Mouse (Mus musculus) left cerebral cortex, adult 11 months (tissue): Measurements from ENCODE around the gene BC035947.
A peak's percentile ranks its signal among the peaks of the same experiment; 100 is the strongest.
"Not testable (repeated sequence)": the region's sequence is repeated elsewhere in the genome, so short reads cannot be mapped to it uniquely, and the experiment has no call there.

Experiments
- DNase-seq: peaks from one replicate; pipeline ENCODE4 v3.0.0; 2022; ENCODE audit warnings: low spot score

BC035947 gene

GRCm38 (mm10) chr1:78511621-78512160 lies at the start of gene BC035947:
Gene BC035947, minus strand, starts transcription at chr1:78512158.
- no peak for DNase-seq

DNA sequence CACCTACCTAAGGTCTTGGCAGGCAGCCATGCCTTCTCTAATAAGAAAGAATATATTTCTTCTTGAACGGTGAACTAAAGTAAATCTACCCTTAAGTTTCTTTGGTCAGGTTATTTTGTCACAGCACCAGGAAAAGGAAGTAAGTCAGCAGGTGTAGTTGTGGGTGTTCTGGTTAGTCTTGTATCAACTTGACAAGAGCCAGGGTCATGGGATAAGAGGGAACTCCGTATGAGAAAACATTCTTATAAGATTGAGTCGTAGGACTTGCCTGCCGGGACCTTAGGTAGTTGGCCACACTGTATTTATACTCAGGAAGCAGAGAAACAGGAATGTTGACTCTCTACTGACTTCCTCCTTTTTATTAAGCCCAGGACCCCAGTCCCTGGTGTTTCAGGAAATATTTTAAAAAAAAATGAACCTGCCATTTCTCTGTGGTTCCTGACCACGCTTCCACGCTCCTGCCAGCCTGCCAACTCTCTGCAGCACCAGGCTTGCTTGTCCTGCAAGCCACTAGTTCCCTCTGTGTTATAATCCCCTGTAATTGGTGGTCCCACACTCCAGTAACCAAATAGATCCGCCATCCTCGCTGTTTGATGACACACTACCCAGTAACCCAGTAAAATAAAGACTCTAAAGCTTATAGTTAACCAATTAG lies 42.2 kb upstream of the BC035947 start:
- DNase-seq, result no peak

DNA sequence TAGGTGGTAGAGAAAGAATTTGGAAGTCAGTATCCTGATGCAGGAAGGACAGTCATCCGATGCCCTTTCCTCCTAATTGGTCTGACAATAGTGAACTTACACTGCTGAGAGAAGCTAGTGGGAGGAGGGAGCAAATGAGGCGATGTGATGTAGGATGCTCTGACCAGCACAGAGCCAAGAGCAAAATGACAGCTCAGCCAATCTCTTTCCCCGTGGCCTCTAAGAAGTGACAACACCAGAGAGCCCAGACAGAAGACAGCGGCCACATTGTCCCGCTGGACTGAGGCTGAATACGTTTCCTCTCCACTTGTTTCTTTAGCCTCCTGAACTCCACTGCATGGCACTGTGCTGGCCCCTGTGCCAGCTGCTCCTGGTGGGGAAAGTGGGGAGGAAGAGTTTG lies 37.0 kb upstream of the BC035947 start:
- DNase-seq, result no peak

- DNase-seq, result no peak
These were observed 34.3 kb upstream of the BC035947 start for GRCm38 (mm10) chr1:78546258-78546657.

DNA sequence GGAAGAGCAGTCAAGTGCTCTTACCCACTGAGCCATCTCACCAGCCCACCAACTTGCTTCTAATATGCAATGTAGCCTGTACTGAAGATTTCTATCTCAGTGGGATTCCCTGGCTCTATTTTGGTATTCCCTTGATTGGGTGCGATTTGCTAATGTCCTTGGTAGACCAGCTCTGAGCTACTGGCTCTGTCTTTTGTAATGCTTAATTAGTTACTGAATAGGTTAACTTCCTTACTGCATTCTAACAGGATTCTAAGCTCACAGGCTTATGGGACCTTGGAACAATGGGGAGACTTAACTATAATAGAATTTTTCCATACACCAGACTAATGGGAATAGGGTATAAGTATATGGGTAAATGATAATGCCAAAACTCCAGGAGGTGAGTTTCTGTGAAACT lies 31.7 kb upstream of the BC035947 start:
- DNase-seq, result not testable (repeated sequence)

- DNase-seq, result no peak
These were observed 27.2 kb upstream of the BC035947 start for GRCm38 (mm10) chr1:78539166-78539565.

GRCm38 (mm10) chr1:78538396-78538795 lies 26.4 kb upstream of the BC035947 start:
- no peak for DNase-seq

DNA sequence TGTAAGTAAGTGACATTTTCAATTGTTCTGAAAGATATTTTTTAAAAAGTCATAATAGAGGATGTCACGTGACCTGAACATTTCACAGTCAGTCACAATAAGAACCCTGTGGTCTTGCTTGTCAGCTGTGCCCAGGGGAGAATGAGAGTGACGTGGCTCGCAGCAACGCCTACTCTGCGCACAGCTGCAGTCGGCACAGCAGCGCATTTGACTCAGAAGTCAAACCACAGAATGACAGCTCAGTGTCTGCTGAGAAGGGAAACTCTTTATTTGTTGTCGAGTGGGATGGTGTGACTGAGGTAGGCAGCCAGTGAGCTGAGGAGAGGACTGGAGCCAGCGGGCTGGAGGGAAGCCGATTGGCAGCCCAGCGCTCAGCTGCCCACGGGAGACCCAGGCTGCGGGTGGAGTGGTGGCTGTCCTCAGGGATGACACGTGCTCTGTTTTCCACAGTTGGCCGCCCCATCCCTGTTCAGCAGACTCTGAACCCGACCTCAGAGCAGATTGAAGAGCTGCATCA lies 25.6 kb upstream of the BC035947 start:
- DNase-seq, result peak; percentile 86

DNA sequence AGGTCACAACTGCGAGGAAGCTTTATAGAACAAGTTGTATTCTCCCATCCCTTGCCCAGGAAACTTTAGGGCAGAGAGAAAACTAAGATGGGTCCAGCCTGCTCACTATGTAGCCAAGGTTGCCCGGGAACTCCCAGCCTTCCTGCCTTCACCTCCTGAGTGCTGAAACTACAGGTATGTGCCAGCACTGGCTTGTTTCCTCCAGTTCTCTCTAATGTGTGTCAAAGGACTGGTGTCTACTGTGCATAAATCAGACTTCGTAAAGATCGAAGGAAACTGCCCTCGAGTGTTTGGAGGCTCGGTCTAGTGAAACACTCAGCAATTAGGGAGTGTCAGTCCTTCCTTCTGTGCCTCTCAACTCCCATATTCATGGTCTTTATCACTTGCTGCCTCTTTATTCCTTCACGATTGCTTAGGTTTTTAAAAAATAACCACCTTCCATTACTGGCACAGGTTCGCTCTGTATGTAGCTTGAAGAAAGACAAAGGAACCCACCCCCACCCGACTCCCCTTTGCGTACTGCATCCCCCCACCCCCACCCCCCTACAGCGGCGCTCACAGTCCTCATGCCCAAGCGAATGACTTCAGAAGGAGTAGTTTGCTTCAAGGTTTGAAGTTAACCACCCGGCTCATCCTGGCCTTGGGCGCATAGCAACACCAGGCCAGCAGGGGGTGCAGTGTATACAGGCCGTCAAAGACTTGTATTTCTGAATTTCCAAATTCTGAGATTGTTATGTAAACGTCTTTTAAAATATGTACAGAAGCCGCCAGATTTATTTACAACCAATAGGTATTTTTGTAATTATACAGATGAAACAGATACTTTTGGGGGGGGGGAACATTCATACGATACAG lies 24.6 kb upstream of the BC035947 start:
- peak; percentile 74 for DNase-seq

GRCm38 (mm10) chr1:78534428-78535150 lies 22.6 kb upstream of the BC035947 start:
- no peak for DNase-seq

GRCm38 (mm10) chr1:78532184-78532800 lies 20.3 kb upstream of the BC035947 start:
- no peak for DNase-seq

DNA sequence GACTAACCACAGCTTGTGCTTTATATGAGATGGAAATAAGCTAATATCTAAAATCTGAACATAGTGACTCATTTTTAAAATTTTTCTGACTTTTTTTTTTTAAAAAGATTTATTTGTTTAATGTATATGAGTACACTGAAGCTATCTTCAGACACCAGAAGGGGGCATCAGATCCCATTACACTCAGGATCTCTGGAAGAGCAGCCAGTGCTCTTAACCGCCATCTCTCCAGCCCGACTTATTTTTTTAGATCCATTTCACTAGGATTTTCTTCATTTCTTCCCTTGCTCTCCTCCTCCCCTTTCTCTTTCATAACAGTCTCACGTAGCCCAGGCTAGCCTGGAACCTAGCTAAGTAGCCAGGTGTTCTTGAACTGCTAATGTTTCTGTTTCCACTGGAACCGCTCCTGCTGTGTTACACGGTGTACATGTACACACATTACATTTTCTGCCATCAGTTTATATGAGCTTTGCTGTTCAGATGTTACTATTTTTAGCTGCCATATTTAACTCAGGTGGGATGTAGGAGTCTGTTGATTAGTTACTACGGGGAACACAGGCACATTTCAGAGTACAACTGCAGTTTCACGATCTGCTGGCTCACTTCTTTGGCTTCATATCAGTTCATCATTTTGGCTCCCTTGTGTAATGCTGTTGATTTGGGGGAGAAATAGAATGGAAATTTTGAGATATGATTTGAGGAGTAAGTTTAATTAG lies 18.7 kb upstream of the BC035947 start:
- DNase-seq, result no peak

DNA sequence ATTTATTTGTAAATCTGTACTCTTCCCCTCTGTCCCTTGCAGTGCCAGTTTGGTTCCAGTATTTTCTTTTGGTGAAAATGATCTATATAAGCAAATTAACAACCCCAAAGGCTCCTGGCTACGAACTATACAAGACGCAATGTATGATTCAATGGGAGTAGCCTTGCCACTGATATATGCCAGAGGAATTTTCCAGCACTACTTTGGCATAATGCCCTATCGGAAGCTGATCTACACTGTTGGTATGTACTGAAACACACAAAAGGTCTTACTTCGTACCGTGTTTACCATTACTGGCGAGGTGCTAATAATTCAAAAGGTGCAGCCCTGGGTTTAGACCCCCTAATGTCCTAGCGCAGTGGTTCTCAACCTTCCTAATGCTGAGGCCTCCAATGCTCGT lies 17.1 kb upstream of the BC035947 start:
- no peak for DNase-seq

DNA sequence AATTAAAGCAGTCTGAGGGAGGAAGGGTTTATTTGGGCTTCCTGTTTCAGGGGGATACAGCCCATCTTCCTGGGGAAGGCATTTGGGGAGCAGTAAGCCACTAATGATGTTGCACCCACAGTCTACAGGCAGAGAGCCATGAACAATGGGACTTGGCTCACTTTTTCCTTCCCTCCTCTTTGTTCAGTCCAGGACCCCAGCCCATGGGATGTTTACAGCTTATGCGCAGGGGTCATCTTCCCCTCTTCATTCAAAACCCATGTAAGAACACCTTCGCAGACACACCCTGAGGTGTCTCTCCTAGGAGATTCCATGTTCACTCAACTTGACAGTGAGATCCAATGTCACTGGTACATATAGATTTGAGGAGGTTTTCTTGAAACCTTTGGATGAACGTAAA lies 16.4 kb upstream of the BC035947 start:
- no peak for DNase-seq

DNA sequence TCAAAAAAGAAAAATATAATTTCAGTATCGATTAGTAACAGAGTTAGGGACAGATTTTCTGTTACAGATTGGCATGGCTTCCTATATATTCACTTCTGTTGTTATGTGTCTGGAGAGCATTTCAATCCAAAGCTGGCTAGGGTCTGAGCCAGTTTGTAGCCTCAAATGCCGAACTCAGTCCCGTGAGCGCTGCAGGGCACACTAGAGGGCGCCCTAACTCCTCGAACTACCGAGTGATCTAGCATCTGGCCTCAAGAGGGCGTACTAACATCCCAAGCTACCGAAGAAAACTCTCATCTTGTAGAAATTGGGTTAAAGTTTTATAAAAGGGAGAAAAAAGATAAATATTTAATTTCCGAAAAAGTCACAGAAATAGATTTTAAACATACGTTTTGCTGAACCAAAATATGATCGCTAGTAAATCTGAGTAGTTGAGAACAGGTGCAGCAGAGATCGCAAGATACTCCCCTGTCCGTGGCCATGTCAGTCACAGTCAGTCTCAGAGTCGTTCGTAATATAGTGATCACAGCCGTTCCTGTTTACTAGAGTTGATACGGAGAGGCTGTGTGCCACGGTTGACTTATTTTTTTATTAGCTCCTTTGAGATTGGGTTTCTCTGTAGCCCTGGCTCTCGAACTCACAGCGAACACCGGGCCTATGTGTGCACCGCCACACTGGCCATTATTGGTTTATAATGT lies 13.4 kb upstream of the BC035947 start:
- peak; percentile 43 for DNase-seq

DNA sequence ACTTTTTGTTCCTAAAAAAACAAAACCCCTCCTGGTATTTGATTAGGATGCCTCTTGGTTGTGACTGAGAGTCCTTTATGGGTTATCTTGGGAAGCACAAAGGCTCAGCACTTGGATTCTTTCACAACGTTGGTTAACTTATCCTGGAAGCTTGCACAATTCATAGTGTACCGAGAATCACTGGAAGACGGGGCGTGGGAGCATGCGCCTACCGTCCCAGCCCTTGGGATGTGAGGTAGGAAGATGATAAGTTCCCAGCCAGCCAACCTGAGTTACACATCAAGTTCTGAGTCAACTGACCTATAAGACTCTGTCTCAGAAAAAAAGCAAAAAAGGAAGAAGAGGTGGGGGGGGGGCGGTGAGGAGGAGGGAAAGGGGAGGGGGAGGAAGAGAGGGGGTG lies 6.9 kb upstream of the BC035947 start:
- DNase-seq, result no peak

DNA sequence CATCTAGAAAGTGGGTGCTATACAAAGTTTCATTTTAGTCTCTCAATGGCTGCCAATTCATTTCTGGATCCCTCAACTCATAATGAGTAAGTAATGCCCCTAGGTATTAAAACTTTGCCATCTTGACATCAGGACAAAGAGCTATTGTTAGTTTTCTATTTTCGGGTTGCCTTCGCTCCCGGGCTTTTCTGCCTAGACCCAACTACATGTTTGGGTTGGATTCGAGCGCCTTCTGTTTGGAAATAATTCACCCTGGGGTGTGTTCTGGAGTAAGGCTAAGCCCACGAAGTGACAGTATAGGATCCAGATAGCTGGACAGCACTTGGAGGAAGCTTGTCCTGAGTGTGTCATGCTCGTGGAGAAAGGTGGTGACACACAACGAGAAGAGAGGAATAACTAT lies 798 bp upstream of the BC035947 start:
- no peak for DNase-seq

- no peak for DNase-seq
These were observed 1.1 kb downstream of the BC035947 start, which contains the start of gene Mogat1 for GRCm38 (mm10) chr1:78510862-78511261. Gene Mogat1, plus strand, starts transcription at chr1:78510991.

GRCm38 (mm10) chr1:78507137-78507536 lies 4.8 kb downstream of the BC035947 start:
- DNase-seq, result no peak

DNA sequence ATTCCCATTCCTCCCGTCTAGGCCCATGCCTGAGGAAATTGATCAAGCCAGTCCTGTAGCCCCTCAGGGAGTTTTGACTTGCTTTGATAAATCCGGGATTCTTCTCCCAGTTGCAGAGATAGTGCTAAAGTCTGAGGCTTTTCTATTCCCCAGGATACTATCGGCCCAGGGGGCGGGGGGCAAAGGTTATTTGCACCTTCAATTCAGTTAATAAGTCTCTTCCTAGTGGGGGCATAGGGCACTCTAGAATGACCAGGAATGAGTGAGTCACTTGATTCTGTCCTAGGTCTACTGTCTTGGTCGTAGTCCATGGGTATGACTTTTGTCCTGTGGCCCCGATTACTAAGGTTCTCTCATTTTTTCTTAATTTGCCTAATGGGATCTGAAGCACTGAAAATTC lies 9.4 kb downstream of the BC035947 start:
- no peak for DNase-seq
